Mouse (Mus musculus) heart, postnatal 0 days (tissue): ENCODE measurements at regions not wholly inside any gene's neighbourhood (a gene's known extent, or its start where the extent isn't known, plus 50 kb on each side); places are given as distances from the start of the nearest gene placed in this dataset.

Experiments used
- CTCF ChIP-seq: IDR thresholded peaks from 2 replicates; pipeline ENCODE4 v1.5.1; 2016; ENCODE audit warnings: antibody characterized with exemption, control low read depth, low read depth
- EP300 ChIP-seq: IDR thresholded peaks from 2 replicates; pipeline ENCODE4 v1.6.1; 2016; ENCODE audit warnings: antibody characterized with exemption, low read depth

DNA sequence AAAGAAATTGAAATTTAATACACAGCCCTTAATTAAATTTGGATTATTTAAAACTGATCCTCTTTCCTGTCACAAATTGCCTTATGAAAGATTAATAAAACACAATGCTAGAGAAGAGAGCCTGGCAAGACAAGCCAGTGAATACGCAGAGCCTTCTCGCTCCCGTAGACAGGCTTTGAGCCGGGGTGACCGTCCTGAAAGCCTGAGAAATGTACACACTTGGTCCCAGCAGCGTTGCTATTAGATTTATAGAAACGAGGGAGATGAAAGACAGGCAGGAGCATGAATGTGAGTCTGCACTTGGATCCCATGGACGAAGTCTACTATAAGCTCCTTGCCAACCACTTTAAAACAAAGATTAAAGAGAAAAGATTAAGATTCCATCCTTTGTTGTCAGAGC is 127.3 kb downstream of the 1190002N15Rik start:
- no peak for TF ChIP-seq CTCF
- TF ChIP-seq EP300 = no peak
